Mouse (Mus musculus): ENCODE measurements around the gene Lnx2.
A peak's percentile ranks its signal among the peaks of the same experiment; 100 is the strongest.

The Lnx2 gene

GRCm38 (mm10) chr5:147077305-147078034, 1.1 kb upstream of the Lnx2 start:
- peak; percentile 93 for DNase-seq (ENCODE audit: low spot score in 2 of 2)

GRCm38 (mm10) chr5:147076799-147077165, 396 bp upstream of the Lnx2 start, which contains the start of gene Polr1d:
Polr1d (plus strand) TSS chr5:147077050.
- DNase-seq (ENCODE audit: low spot score in 2 of 2), result no peak

- DNase-seq (ENCODE audit: low spot score in 2 of 2), result no peak
Observed at GRCm38 (mm10) chr5:147075103-147076025, 1.0 kb downstream of the Lnx2 start.

GRCm38 (mm10) chr5:147073805-147074204, 2.6 kb downstream of the Lnx2 start:
- no peak for DNase-seq (ENCODE audit: low spot score in 2 of 2)

GRCm38 (mm10) chr5:147071886-147072285, 4.5 kb downstream of the Lnx2 start:
- no peak for DNase-seq (ENCODE audit: low spot score in 2 of 2)

- DNase-seq (ENCODE audit: low spot score in 2 of 2), result no peak
Observed at GRCm38 (mm10) chr5:147070791-147071516, 5.4 kb downstream of the Lnx2 start.

- DNase-seq (ENCODE audit: low spot score in 2 of 2), result peak; percentile 57 to 73
Observed at GRCm38 (mm10) chr5:147068876-147069275, 7.5 kb downstream of the Lnx2 start.

- no peak for DNase-seq (ENCODE audit: low spot score in 2 of 2)
Observed at GRCm38 (mm10) chr5:147066965-147067364, 9.4 kb downstream of the Lnx2 start.

- no peak for DNase-seq (ENCODE audit: low spot score in 2 of 2)
Observed at GRCm38 (mm10) chr5:147066129-147066528, 10.3 kb downstream of the Lnx2 start.

GRCm38 (mm10) chr5:147063215-147063661, 13.1 kb downstream of the Lnx2 start:
- DNase-seq (ENCODE audit: low spot score in 2 of 2), result no peak

GRCm38 (mm10) chr5:147060024-147060423, 16.4 kb downstream of the Lnx2 start:
- DNase-seq (ENCODE audit: low spot score in 2 of 2), result no peak

GRCm38 (mm10) chr5:147059319-147059718, 17.1 kb downstream of the Lnx2 start:
- no peak for DNase-seq (ENCODE audit: low spot score in 2 of 2)

- no peak for DNase-seq (ENCODE audit: low spot score in 2 of 2)
Observed at GRCm38 (mm10) chr5:147058661-147059060, 17.7 kb downstream of the Lnx2 start.

GRCm38 (mm10) chr5:147057626-147058414, 18.6 kb downstream of the Lnx2 start:
- DNase-seq (ENCODE audit: low spot score in 2 of 2), result no peak

- DNase-seq (ENCODE audit: low spot score in 2 of 2), result no peak
Observed at GRCm38 (mm10) chr5:147056712-147057290, 19.6 kb downstream of the Lnx2 start.

GRCm38 (mm10) chr5:147055572-147056245, 20.7 kb downstream of the Lnx2 start:
- DNase-seq (ENCODE audit: low spot score in 2 of 2), result no peak

- DNase-seq (ENCODE audit: low spot score in 2 of 2), result no peak
Observed at GRCm38 (mm10) chr5:147054747-147055270, 21.6 kb downstream of the Lnx2 start.

- DNase-seq (ENCODE audit: low spot score in 2 of 2), result peak in 1 of 2 experiments; percentile 66
Observed at GRCm38 (mm10) chr5:147054328-147054727, 22.1 kb downstream of the Lnx2 start.

GRCm38 (mm10) chr5:147053481-147053880, 22.9 kb downstream of the Lnx2 start:
- DNase-seq (ENCODE audit: low spot score in 2 of 2), result no peak

GRCm38 (mm10) chr5:147053071-147053470, 23.3 kb downstream of the Lnx2 start:
- DNase-seq (ENCODE audit: low spot score in 2 of 2), result no peak

Data from right cerebral cortex, postnatal 10 days (tissue).